Mouse (Mus musculus): ENCODE measurements around the gene Chrna3.

DNA sequence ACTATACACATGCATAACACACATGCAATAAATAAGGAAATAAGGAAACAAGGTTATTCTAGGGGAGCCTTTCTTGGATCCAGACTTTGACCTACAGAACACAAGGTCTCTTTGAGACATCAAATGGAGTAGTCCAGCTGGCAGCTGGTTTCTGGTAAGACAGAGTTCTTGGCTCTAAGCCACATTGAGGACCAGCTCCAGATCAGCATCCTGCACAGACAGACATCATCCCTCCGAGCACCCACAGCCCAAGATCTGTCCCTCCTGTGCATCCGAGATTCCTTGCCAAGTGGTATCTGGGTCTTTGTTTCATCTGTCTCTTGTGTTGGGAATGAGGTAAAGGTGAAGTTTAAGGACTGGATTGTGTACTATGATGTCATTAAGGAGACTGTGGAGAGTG is 18.6 kb upstream of the Chrna3 start:
- no peak for TF ChIP-seq POLR2A (IDR thresholded peaks at IDR 0.05; ENCODE audit: insufficient read length, low read depth)
- TF ChIP-seq CEBPB (IDR thresholded peaks at IDR 0.05; ENCODE audit: insufficient read depth, poor library complexity, severe bottlenecking): no peak
- TF ChIP-seq TCF12 (IDR thresholded peaks at IDR 0.05; ENCODE audit: insufficient read depth, poor library complexity, severe bottlenecking): no peak
- TF ChIP-seq MAX (IDR thresholded peaks at IDR 0.05; ENCODE audit: low read depth): no peak
- TF ChIP-seq E2F4 (IDR thresholded peaks at IDR 0.05; ENCODE audit: insufficient read depth): no peak
- no peak for TF ChIP-seq USF1 (IDR thresholded peaks at IDR 0.05; ENCODE audit: low read depth)
- TF ChIP-seq POLR2AphosphoS2 (IDR thresholded peaks at IDR 0.05; ENCODE audit: insufficient read length, low read depth): no peak
- no peak for TF ChIP-seq MYOG (IDR thresholded peaks at IDR 0.05; ENCODE audit: control insufficient read depth in 1 of 3, insufficient read depth in 1 of 3, insufficient read length in 2 of 3, low read depth in 2 of 3)
- no peak for TF ChIP-seq MYOD1 (IDR thresholded peaks at IDR 0.05; ENCODE audit: control insufficient read depth in 1 of 3, insufficient read length in 2 of 3, low read depth in 2 of 3)
- no peak for TF ChIP-seq TCF3 (IDR thresholded peaks at IDR 0.05; ENCODE audit: insufficient read length, low read depth)
- no peak for TF ChIP-seq SRF (IDR thresholded peaks at IDR 0.05; ENCODE audit: control insufficient read depth, insufficient read length, low read depth)
- no peak for TF ChIP-seq REST (IDR thresholded peaks at IDR 0.05; ENCODE audit: insufficient read depth, insufficient read length)

Data from myocyte (in vitro differentiated cells).